Mouse (Mus musculus) lung, postnatal 25 days (tissue): ENCODE results near the gene Tyk2.
A peak's percentile ranks its signal among the peaks of the same experiment; 100 is the strongest.

Source experiments
- DNase-seq: peaks from one replicate; pipeline ENCODE4 v3.0.0; 2022; ENCODE audit warnings: low spot score

The Tyk2 gene

DNA sequence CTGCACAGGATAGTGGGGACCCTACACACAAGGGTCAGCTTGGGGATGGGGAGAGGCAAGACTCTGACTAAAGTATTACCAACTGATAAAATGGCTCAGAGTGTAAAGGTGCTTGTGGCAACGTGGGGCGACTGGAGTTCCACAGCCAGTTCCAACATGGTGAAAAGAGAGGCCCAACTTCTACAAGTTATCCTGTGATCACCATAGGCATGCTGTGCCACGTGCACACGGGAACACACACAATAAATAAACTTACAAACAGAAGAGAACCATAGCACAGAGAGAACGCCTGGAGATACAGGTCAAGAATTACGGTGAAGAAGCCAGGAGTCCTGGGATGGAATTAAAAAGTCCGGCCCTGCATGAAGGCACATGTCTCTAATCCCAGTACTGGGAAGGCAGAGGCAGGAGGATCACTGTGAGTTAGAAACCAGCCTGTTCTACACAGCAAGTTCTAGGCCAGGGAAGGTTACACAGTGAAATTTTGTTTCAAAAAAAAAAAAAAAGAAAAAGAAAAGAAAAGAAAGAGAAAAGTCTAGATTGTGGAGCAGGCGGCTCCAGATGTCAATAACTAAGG lies 18.1 kb upstream of the Tyk2 start:
- DNase-seq: no peak

- no peak for DNase-seq
Observed at GRCm38 (mm10) chr9:21148427-21148826, 17.4 kb upstream of the Tyk2 start.

DNA sequence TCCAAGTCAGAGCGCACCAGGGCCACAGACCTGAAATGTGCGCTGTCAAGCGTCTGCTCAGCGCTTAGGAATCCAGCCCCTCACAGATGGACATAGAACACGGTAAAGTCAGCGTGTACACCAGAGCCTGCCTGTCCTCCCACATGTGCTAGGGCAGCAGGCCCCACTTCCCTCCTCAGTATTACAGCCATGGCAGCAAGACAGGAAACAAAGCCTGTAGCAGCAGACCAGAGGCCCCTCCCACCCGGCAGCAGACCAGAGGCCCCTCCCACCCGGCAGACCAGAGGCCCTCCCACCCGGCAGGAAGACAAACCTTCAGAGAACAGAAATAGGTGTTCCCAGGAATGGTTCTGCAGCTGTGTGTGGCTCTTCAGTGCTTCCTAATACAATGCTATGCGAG lies 15.7 kb upstream of the Tyk2 start:
- no peak for DNase-seq

GRCm38 (mm10) chr9:21145431-21145830 lies 14.4 kb upstream of the Tyk2 start:
- DNase-seq: no peak

GRCm38 (mm10) chr9:21144361-21144760 lies 13.3 kb upstream of the Tyk2 start:
- no peak for DNase-seq

- no peak for DNase-seq
Observed at GRCm38 (mm10) chr9:21141922-21142321, 10.9 kb upstream of the Tyk2 start.

GRCm38 (mm10) chr9:21138386-21138785 lies 7.3 kb upstream of the Tyk2 start:
- DNase-seq: no peak

GRCm38 (mm10) chr9:21137229-21137628 lies 6.2 kb upstream of the Tyk2 start:
- DNase-seq: peak; percentile 68

- DNase-seq: peak; percentile 41
Observed at GRCm38 (mm10) chr9:21136401-21136800, 5.4 kb upstream of the Tyk2 start.

- no peak for DNase-seq
Observed at GRCm38 (mm10) chr9:21135941-21136381, 4.9 kb upstream of the Tyk2 start.

GRCm38 (mm10) chr9:21135329-21135890 lies 4.4 kb upstream of the Tyk2 start:
- no peak for DNase-seq

DNA sequence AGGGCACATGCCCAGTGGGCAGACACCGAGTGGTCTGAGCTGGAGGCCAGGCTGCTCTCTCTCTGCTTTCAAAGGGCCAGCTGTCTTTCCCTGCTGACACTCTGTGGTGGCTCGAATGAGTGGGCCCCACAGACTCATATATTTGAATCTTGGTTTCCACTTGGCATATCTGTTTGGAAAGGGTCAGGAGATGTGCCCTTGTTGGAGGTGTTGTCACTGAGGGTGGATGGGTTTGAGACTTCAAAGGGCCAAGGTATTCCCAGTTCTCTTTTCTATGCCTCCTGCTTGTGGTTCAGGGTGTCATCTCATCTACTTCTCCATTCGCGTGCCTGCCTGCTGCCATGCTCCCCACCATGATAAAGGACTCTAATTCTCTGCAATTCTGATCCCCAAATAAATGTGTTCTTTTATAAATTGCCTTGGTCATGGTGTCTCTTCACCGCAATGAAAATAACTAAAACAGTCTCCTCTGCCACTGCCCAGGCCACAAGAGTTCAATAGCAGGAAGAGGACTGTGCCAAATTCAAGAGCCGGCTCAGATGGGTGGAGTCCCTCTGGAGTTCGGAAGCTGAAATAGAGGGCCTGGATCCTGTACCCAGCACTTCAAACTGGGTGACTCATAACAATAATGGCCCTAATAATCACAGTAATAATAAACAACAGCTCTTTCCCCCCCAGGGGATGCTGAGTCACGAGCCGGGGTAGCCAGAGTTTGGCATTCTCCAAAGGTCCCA lies 3.7 kb upstream of the Tyk2 start:
- peak; percentile 83 for DNase-seq

GRCm38 (mm10) chr9:21133064-21133707 lies 2.1 kb upstream of the Tyk2 start:
- no peak for DNase-seq

- DNase-seq: no peak
Observed at GRCm38 (mm10) chr9:21132102-21132775, 1.2 kb upstream of the Tyk2 start.

- no peak for DNase-seq
Observed at GRCm38 (mm10) chr9:21126259-21126627, 4.8 kb downstream of the Tyk2 start.

- no peak for DNase-seq
Observed at GRCm38 (mm10) chr9:21125502-21126258, 5.4 kb downstream of the Tyk2 start.

- no peak for DNase-seq
Observed at GRCm38 (mm10) chr9:21124837-21125236, 6.2 kb downstream of the Tyk2 start.

GRCm38 (mm10) chr9:21121483-21121882 lies 9.6 kb downstream of the Tyk2 start:
- no peak for DNase-seq

GRCm38 (mm10) chr9:21117073-21117472 lies 14.0 kb downstream of the Tyk2 start:
- no peak for DNase-seq

- DNase-seq: no peak
Observed at GRCm38 (mm10) chr9:21115105-21115504, 15.9 kb downstream of the Tyk2 start.

- no peak for DNase-seq
Observed at GRCm38 (mm10) chr9:21114190-21114589, 16.9 kb downstream of the Tyk2 start.

DNA sequence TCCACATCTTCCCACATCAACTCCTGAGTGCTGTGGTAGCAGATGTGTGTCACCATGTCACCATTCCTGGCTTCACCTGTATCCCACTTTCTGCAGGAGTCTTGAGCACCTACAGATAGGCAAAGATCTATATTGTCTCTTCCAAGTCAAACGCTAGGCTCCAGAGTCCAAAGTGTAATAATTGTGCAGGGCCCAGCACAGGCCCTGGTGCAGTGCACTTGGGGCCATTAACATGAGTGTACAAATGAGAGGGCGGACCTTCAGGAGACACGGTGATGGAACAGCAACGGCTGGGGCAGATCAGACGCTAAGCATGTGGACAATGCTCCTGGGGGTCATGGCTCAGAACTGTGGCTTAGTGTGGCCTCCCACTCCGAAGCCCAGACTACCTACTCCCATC lies 17.3 kb downstream of the Tyk2 start:
- no peak for DNase-seq
